Mouse (Mus musculus) kidney, adult 2 months (tissue): ENCODE results near the gene Pomp.

Source experiments
- CTCF ChIP-seq: fragments of 200-500 bp; conservative IDR thresholded peaks from 2 replicates; pipeline ENCODE4 v1.5.1; 2011; ENCODE audit warnings: low read depth, mild to moderate bottlenecking, control low read depth, low read length, moderate library complexity, mixed read lengths; ENCODE audit not compliant: insufficient read depth, insufficient read length
- POLR2A ChIP-seq: fragments of 200-500 bp; IDR thresholded peaks from one replicate; pipeline ENCODE4 v1.6.1; 2011; ENCODE audit warnings: low read depth, low read length, control low read depth

DNA sequence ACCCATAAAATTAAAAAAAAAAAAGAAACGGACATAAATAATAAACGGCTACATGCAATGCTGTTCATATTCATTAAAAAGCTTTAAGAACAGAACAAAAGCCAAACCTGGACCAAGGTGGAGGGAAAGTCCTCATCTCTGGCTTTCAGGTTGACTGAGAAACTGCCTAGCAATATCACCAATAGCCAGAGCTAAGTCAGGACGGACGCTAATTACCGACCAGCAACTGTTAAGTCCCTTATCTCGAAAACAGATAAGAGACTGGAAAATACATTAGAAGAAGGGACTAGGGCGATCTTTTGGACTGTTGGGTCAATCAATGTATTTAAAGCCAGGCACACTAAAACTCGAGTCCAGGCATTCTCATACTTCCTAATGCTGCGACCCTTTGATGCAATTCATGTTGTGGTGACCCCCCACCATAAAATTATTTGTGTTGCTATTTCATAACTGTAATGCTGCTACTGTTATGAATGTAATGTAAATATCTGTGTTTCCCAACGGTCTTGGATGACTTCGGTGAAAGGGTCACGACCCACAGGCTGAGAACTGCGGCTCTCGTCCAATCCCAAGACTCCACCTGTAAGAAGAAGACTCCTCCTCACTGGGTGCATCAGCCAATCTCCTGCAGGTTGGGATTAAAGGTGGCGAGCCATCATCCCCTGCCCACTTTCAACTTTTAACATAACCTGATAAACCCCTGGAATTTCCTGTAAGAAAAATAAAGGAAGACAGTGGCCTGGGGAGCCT is 41.9 kb downstream of the Pomp start:
- no peak for TF ChIP-seq POLR2A
- TF ChIP-seq CTCF = no peak
